Mouse (Mus musculus) mouse embryonic stem cell (cell line): ENCODE results near the gene Zfp827.

Source experiments
- in situ Hi-C, 2 experiments: fragments of 300-500 bp; cut with MboI; formaldehyde crosslinking; loops; 1 replicate in 1 of 2; 3 replicates in 1 of 2; pipeline ENCODE4 v1.14.3; 2019 to 2020; ENCODE audit warnings: low sequenced_read_pairs in 2 of 2, low pct_unique_long_range_greater_than_20kb in 1 of 2, mixed read lengths in 1 of 2; ENCODE audit not compliant: unreplicated experiment in 1 of 2

Gene Zfp827

DNA sequence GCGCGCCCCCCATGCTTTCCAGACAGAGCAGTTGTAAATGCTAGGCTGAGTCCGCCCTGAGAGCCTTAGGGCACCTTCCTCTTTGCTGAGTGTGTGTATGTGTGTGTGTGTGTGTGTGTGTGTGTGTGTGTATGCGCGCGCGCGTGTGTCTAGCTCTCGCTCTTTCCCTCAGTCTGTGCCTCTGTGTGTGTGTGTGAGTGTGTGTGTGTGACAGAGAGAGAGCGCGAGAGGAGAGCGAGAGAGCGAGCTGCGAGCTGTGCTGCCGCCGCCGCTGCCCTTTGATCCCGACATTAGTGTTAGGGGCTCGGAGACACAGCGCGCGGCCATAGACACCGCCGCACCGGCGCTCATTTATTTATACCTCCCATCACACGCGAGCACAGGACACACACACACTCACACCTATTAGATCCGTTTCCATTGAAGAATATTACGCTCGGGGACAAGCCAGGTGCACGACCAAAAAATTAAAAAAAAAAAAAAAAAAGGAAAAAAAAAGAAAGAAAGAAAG lies at the start of gene Zfp827:
Gene Zfp827 (plus strand): TSS at position 461 of the 511 bp plus-strand sequence.
- in situ Hi-C loops: no loop called here

DNA sequence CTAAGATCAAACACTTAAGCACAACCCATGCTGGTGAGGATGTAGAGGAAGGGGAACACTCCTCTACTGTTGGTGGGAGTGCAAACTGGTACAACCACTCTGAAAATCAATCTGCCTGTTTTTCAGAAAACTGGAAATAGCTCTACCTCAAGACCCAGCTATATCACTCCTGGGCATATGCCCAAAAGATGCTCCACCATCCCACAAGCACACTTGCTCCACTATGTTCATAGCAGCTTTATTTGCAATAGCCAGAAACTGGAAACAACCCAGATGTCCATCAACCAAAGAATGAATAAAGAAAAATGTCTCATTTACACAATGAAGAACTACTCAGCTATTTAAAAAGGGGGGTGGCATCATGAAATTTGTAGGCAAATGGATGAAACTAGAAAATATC lies 23.9 kb upstream of the Zfp827 start:
- in situ Hi-C loops: no loop called here

DNA sequence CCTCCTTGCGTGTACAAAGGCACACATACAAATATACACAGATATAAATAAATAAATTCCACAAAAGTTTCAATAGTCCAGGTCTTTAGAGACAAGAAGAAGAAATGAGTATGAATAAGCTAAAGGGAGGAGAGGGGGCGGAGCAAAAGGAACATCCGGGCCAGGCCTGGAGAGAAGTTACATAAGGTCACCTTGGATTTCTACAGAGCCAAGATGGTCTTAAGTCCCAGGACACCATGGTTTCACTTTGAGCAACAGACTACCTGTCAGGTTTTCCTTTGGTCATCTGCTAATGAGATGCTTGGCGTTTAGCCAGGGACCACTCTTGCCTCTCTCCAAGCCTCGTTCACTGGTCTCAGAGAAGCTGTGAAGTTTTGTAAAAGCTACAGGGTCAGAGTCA lies 13.2 kb upstream of the Zfp827 start:
- in situ Hi-C loops: no loop called here

DNA sequence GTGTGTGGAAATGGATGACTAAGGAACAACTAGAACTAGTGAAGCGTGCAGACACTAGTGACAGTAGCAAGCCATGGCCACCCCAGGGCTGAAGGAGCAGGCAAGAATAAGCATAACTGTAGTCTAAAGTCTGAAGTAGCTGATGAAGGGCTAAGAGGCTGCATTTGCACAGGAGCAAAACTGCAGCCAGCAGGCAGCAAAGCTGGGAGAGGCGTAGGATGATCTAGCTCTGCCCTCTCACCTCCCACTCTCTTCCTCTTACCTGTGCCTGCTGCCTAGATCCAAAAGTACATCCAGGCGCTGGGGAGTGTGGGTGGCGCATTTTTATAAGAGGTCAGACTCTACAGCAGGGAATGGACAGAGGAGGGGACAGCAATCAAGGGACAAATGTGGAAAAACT lies 12.2 kb upstream of the Zfp827 start:
- in situ Hi-C loops: no loop called here

DNA sequence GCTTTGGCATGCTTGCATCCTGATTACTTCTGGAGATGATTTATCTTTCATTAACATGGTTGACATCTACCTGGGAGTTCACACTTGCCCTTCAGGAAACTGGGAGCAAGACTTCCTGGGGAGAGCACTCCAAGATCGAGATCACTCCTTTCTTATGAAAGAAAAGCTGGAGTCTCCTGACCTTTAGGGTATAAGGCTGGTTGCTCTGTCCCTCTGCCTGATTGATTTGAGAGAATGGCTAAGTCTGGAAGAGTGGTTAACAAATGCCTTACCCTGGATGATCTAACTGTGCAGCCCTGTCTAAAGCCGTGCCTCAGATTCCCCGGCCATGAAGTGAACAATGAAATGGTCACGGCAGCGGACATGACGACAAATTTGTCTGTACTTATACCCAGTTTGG lies 11.7 kb upstream of the Zfp827 start:
- in situ Hi-C loops: no loop called here

DNA sequence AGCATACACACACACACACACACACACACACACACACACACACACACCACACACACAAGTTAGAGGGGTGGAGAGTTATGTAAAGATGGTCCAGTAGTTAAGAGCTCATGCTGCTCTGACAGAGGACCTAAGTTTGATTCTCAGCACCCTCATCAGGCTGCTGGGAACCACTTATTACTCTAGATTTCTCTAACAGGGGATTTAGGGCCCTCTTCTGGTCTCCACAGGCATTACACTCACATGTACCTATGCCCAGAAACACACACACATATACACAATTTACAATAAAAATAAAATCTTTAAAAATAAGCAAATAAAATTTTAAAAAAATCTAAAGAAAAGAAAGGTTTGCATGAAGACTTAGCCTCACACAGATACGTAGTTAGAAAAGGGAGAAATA lies 4.3 kb upstream of the Zfp827 start:
- in situ Hi-C loops: no loop called here

GRCm38 (mm10) chr8:79027319-79027718 lies 918 bp upstream of the Zfp827 start:
- in situ Hi-C loops: no loop called here

GRCm38 (mm10) chr8:79028541-79029395 lies 531 bp downstream of the Zfp827 start:
- in situ Hi-C loops: no loop called here

GRCm38 (mm10) chr8:79029396-79030325 lies 1.4 kb downstream of the Zfp827 start:
- in situ Hi-C loops: no loop called here

- in situ Hi-C loops: no loop called here
These were observed 2.4 kb downstream of the Zfp827 start for GRCm38 (mm10) chr8:79030326-79031265.

DNA sequence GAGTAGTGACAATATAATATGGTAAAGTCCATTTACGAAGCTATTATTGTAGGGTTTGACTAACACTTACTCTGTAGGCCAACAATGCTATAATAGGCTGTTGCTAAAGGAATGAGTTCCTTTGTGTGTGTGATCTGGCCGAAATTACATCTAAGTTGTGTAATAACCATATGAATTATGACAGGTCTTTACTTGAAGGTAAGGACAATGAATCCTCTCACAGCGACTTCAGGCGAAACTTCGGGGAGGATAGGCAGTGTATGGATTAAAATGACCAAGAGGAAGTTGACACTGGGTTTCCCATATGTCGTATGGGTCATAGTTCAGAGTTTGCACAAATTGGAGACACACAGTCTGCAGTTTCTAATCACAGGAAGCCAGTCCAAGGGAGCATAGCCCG lies 9.3 kb downstream of the Zfp827 start:
- in situ Hi-C loops: no loop called here

DNA sequence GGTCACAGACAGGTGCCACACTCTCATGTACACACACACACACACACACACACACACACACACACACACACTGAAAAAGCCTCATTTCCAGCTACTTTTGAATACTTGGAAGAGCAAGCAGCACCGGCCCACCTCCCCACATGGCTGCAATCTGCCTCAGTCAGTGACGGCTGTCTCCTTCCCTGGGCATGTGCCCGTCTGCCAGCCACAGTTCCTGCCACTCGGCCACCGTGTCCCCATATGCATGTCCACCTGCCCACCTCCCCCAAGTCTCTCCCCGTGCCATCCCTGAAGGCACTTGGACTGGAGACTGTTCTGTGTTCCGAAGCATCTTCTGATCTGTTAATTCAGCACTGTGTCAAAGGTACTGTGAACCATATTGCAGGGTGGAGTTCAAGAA lies 9.8 kb downstream of the Zfp827 start:
- in situ Hi-C loops: no loop called here

DNA sequence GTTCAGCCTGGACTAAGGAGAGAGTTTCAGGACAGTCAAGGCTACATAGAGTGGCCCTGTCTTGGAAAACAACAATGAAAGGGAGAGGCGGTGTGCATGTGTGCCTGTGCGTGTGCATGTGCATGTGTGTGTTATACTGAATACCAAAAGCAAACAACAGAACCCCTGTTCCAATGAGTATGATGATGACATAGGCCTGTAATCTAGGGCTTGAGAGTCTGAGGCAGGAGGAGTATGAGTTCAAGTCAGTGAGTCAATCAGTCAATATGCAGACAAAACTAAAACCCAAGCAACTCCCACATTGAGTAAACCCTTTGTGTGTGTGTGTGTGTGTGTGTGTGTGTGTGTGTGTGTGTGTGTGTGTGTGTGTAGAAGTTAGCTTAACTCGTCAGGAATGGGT lies 13.2 kb downstream of the Zfp827 start:
- in situ Hi-C loops: no loop called here

- in situ Hi-C loops: no loop called here
These were observed 14.0 kb downstream of the Zfp827 start for GRCm38 (mm10) chr8:79042252-79042651.

GRCm38 (mm10) chr8:79044673-79045072 lies 16.4 kb downstream of the Zfp827 start:
- in situ Hi-C loops: no loop called here

DNA sequence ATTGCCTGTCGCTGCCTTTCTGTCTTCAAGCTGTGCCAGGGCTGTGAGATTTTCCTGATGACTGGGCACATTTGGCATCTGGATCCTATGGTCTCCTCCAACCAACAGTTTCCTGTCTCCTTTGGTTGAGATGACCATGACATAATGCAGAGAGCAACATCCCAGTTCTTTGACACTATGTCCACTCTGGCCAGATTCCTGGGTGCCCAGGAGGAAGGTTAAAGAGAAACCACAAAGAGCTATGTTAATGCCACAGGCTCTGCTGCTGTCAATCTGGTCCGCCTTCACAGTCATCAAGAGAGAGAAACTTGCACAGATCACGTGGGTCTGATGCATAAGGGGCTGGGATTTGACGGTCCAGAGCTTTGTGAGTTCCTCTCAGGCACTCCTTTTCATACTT lies 18.4 kb downstream of the Zfp827 start:
- in situ Hi-C loops: no loop called here

DNA sequence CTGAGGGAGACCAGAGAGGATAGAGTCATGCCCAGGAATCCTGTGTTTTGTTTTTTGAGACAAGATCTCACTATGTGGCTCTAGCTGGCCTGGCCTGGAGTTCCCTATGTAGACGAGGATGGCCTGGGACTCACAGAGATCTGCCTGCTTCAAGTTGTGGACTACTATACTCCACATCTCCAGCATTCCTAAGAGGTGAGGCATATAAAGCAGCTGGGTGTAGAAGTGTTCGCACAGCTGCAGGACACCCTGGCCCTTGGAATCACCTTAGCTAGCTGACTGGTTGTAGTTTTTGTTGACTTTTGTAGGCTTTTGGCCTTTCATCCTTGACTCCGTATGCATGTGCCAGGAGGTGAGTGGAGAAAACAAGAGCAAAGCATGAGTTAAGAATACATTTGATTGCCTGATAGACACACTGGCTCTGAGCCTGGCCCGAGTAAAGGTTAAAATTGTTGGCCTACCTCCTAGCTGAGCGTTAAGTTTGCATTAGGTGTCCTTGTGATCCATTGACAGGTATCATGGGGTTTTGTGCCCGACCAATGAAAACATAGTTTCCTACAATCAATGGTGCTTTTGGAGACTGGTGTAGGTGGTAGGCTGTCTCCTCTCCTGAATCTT lies 20.3 kb downstream of the Zfp827 start:
- in situ Hi-C loops: no loop called here

DNA sequence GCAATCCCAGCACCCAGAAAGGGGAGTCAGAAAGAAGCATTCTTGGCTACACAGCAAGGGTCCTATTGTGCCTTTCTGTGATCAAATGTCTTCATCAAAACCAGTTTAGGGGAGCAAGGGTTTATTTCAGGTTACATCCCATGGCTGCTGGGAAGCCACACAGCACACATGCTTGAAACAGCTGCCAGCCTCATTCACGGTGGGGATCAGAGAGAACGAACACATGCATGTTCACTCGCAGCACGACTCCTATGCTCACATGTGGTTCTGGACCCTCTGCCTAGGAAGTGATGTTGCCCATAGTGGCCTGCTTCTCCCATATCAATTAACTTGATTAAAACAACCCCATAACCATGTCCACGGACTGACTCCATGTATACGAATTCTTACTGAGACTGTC lies 26.0 kb downstream of the Zfp827 start:
- in situ Hi-C loops: no loop called here
